Mouse (Mus musculus) hindbrain, embryonic 15.5 days (tissue): ENCODE measurements around the gene Tbc1d25. TPM values are rescaled to one million over a fixed set of nuclear protein-coding genes. Genes with fewer than 3 reads are reported as not detected.
A peak's percentile ranks its signal among the peaks of the same experiment; 100 is the strongest.

Experiments
- ATAC-seq: fragments of 200-750 bp; cut with Nextera tagmentation; 2 replicates; pipeline ENCODE4 v1.8.0; 2017; ENCODE audit warnings: low read depth, moderate number of reproducible peaks, moderate TSS enrichment; ENCODE audit not compliant: low FRiP score
- H3K27ac ChIP-seq: fragments of 300-500 bp; sonication (generic); replicated peaks from 2 replicates; pipeline ENCODE4 v1.5.1; 2015; ENCODE audit warnings: mild to moderate bottlenecking, inconsistent platforms
- H3K27me3 ChIP-seq: fragments of 300-500 bp; sonication (generic); 2 replicates; pipeline ENCODE4 v1.6.1; 2015; ENCODE audit warnings: control low read depth, inconsistent platforms
- H3K36me3 ChIP-seq: fragments of 300-500 bp; sonication (generic); 2 replicates; pipeline ENCODE4 v1.6.1; 2015; ENCODE audit warnings: control low read depth, inconsistent platforms
- H3K4me1 ChIP-seq: fragments of 300-500 bp; sonication (generic); replicated peaks from 2 replicates; pipeline ENCODE4 v1.6.1; 2015; ENCODE audit warnings: control low read depth, inconsistent platforms
- H3K4me2 ChIP-seq: fragments of 300-500 bp; sonication (generic); 2 replicates; pipeline ENCODE4 v1.6.1; 2015; ENCODE audit warnings: moderate library complexity, mild to moderate bottlenecking, inconsistent platforms
- H3K4me3 ChIP-seq: fragments of 300-500 bp; sonication (generic); 2 replicates; pipeline ENCODE4 v1.5.1; 2015; ENCODE audit warnings: mild to moderate bottlenecking, inconsistent platforms
- H3K9ac ChIP-seq: fragments of 300-500 bp; sonication (generic); 2 replicates; pipeline ENCODE4 v1.6.1; 2015; ENCODE audit warnings: inconsistent platforms
- H3K9me3 ChIP-seq: fragments of 300-500 bp; sonication (generic); 2 replicates; pipeline ENCODE4 v1.6.1; 2016; ENCODE audit warnings: control low read depth, inconsistent platforms
- WGBS: fragments of 180-500 bp; shearing (Covaris S2); methylation state at CpG from one replicate; pipeline ENCODE4 v1.1.7; 2015; 5-methylcytosine and 5-hydroxymethylcytosine counted together
- polyA plus RNA-seq: library from polyadenylated mRNA; unstranded; fragments of >200 nt; fragmentation: Nextera tagmentation; extraction: Ambion mirVana; gene quantifications from 2 replicates; pipeline ENCODE4 v1.2.1, GENCODE M21; 2015

Gene Tbc1d25
- polyA plus RNA-seq: 22.7 and 25.7 TPM in 2 replicates

GRCm38 (mm10) chrX:8175504-8176385, at the start of gene Tbc1d25:
Tbc1d25 (minus strand) TSS chrX:8176181.
- WGBS: 19% methylated on average over 56 of the region's 56 CpGs
- 0 out of 2 replicates have a peak, but pooled peaks cover 3% of the 10 kb centered on the region for H3K36me3 ChIP-seq
- H3K4me3 ChIP-seq: peak within 1 kb of the TSS; percentile 60
- H3K9ac ChIP-seq: peak within 1 kb of the TSS; percentile 65
- H3K4me1 ChIP-seq: peaks cover 5% of the 10 kb centered on the region
- H3K27me3 ChIP-seq: no peaks in the 10 kb centered on the region
- H3K9me3 ChIP-seq: no peaks in the 10 kb centered on the region
- peak within 1 kb of the TSS; percentile 73 for H3K27ac ChIP-seq
- H3K4me2 ChIP-seq: peak within 1 kb of the TSS; percentile 59
- ATAC-seq: peak; percentile 96

- H3K9me3 ChIP-seq: no peaks in the 10 kb centered on the region; the same call in 1 of the 2 replicates
- H3K9ac ChIP-seq: no peak overlapping the region
- H3K27ac ChIP-seq: no peak overlapping the region
- no peak overlapping the region for H3K4me3 ChIP-seq
- no peak for ATAC-seq
- no peaks in the 10 kb centered on the region for H3K27me3 ChIP-seq
- H3K4me1 ChIP-seq: no peaks in the 10 kb centered on the region
- H3K4me2 ChIP-seq: no peak overlapping the region
- WGBS: 91% methylated on average over 7 of the region's 7 CpGs
- no peaks in the 10 kb centered on the region for H3K36me3 ChIP-seq
Observed at GRCm38 (mm10) chrX:8223473-8223872, 47.5 kb upstream of the Tbc1d25 start.

GRCm38 (mm10) chrX:8222678-8223421, 46.9 kb upstream of the Tbc1d25 start:
- H3K9me3 ChIP-seq: no peaks in the 10 kb centered on the region; the same call in 1 of the 2 replicates
- H3K9ac ChIP-seq: no peak overlapping the region
- 64% methylated on average over 7 of the region's 7 CpGs for WGBS
- H3K27ac ChIP-seq: no peak overlapping the region
- no peaks in the 10 kb centered on the region for H3K36me3 ChIP-seq
- no peaks in the 10 kb centered on the region for H3K27me3 ChIP-seq
- ATAC-seq: no peak
- H3K4me1 ChIP-seq: no peaks in the 10 kb centered on the region
- no peak overlapping the region for H3K4me2 ChIP-seq
- H3K4me3 ChIP-seq: no peak overlapping the region

- H3K9ac ChIP-seq: no peak overlapping the region
- no peaks in the 10 kb centered on the region for H3K27me3 ChIP-seq
- H3K4me3 ChIP-seq: no peak overlapping the region
- H3K36me3 ChIP-seq: no peaks in the 10 kb centered on the region
- ATAC-seq: no peak
- no peak overlapping the region for H3K27ac ChIP-seq
- H3K4me1 ChIP-seq: no peaks in the 10 kb centered on the region
- H3K4me2 ChIP-seq: no peak overlapping the region
- H3K9me3 ChIP-seq: no peaks in the 10 kb centered on the region; the same call in 1 of the 2 replicates
- 77% methylated on average over 3 of the region's 3 CpGs for WGBS
Observed at GRCm38 (mm10) chrX:8222296-8222677, 46.3 kb upstream of the Tbc1d25 start.

- Histone ChIP-seq H3K9me3 (no peaks in the 10 kb centered on the region; the same call in 1 of the 2 replicates), H3K27ac (no peak overlapping the region), H3K4me1 (no peaks in the 10 kb centered on the region), H3K4me3 (no peak overlapping the region), H3K9ac (no peak overlapping the region), H3K36me3 (no peaks in the 10 kb centered on the region), H3K27me3 (no peaks in the 10 kb centered on the region), H3K4me2 (no peak overlapping the region)
- WGBS: 39% methylated on average over 8 of the region's 8 CpGs
- no peak for ATAC-seq
Observed at GRCm38 (mm10) chrX:8219651-8220050, 43.7 kb upstream of the Tbc1d25 start.

GRCm38 (mm10) chrX:8218114-8218513, 42.1 kb upstream of the Tbc1d25 start:
- 80% methylated on average over 2 of the region's 2 CpGs for WGBS
- no peaks in the 10 kb centered on the region for H3K27me3 ChIP-seq
- H3K4me3 ChIP-seq: no peak overlapping the region
- H3K27ac ChIP-seq: no peak overlapping the region
- H3K36me3 ChIP-seq: no peaks in the 10 kb centered on the region
- H3K4me1 ChIP-seq: no peaks in the 10 kb centered on the region
- no peak for ATAC-seq
- no peak overlapping the region for H3K4me2 ChIP-seq
- no peak overlapping the region for H3K9ac ChIP-seq
- no peaks in the 10 kb centered on the region; the same call in 1 of the 2 replicates for H3K9me3 ChIP-seq

GRCm38 (mm10) chrX:8217383-8217782, 41.4 kb upstream of the Tbc1d25 start:
- Histone ChIP-seq H3K4me2 (no peak overlapping the region), H3K36me3 (no peaks in the 10 kb centered on the region), H3K9ac (no peak overlapping the region), H3K27ac (no peak overlapping the region), H3K4me1 (no peaks in the 10 kb centered on the region), H3K9me3 (no peaks in the 10 kb centered on the region; the same call in 1 of the 2 replicates), H3K4me3 (no peak overlapping the region), H3K27me3 (no peaks in the 10 kb centered on the region)
- ATAC-seq: no peak
- 52% methylated on average over 6 of the region's 6 CpGs for WGBS

GRCm38 (mm10) chrX:8211490-8212207, 35.7 kb upstream of the Tbc1d25 start:
- no peaks in the 10 kb centered on the region for H3K36me3 ChIP-seq
- 84% methylated on average over 7 of the region's 7 CpGs for WGBS
- H3K9me3 ChIP-seq: no peaks in the 10 kb centered on the region

GRCm38 (mm10) chrX:8209720-8210119, 33.7 kb upstream of the Tbc1d25 start:
- Histone ChIP-seq H3K4me1 (peaks cover 6% of the 10 kb centered on the region), H3K4me2 (no peak overlapping the region), H3K9ac (no peak overlapping the region), H3K4me3 (no peak overlapping the region), H3K9me3 (no peaks in the 10 kb centered on the region), H3K27ac (no peak overlapping the region), H3K36me3 (no peaks in the 10 kb centered on the region), H3K27me3 (no peaks in the 10 kb centered on the region)
- no peak for ATAC-seq
- WGBS: 76% methylated on average over 2 of the region's 2 CpGs

More at GRCm38 (mm10) chrX:8211490-8212207, 35.7 kb upstream of the Tbc1d25 start:
- Histone ChIP-seq H3K27me3 (no peaks in the 10 kb centered on the region), H3K9ac (no peak overlapping the region), H3K27ac (no peak overlapping the region), H3K4me2 (no peak overlapping the region), H3K4me1 (no peaks in the 10 kb centered on the region), H3K4me3 (no peak overlapping the region)
- ATAC-seq: no peak

GRCm38 (mm10) chrX:8207224-8207623, 31.2 kb upstream of the Tbc1d25 start:
- Histone ChIP-seq H3K4me2 (peak overlapping the region; percentile 59), H3K4me3 (no peak overlapping the region; the same call in 1 of the 2 replicates), H3K4me1 (peaks cover 6% of the 10 kb centered on the region), H3K36me3 (peaks cover 5% of the 10 kb centered on the region; the same call in 1 of the 2 replicates), H3K27me3 (no peaks in the 10 kb centered on the region), H3K27ac (no peak overlapping the region), H3K9me3 (no peaks in the 10 kb centered on the region), H3K9ac (no peak overlapping the region)
- WGBS: 32% methylated on average over 4 of the region's 4 CpGs
- no peak for ATAC-seq

- H3K4me3 ChIP-seq: peak overlapping the region; percentile 54
- WGBS: 14% methylated on average over 11 of the region's 11 CpGs
- no peaks in the 10 kb centered on the region for H3K9me3 ChIP-seq
- H3K36me3 ChIP-seq: peaks cover 5% of the 10 kb centered on the region; the same call in 1 of the 2 replicates
- H3K27ac ChIP-seq: peak overlapping the region; percentile 81
- peak overlapping the region; percentile 59 for H3K4me2 ChIP-seq
- H3K9ac ChIP-seq: peak overlapping the region; percentile 50
- no peaks in the 10 kb centered on the region for H3K27me3 ChIP-seq
- peaks cover 6% of the 10 kb centered on the region for H3K4me1 ChIP-seq
- ATAC-seq: peak; percentile 50
Observed at GRCm38 (mm10) chrX:8206694-8207197, 30.8 kb upstream of the Tbc1d25 start.
